Mouse (Mus musculus): Measurements from ENCODE around the gene Tnfaip3. TPM values are rescaled to one million over a fixed set of nuclear protein-coding genes. Genes with fewer than 3 reads are reported as not detected.

Gene Tnfaip3
- total RNA-seq (2023): 1,380 TPM

DNA sequence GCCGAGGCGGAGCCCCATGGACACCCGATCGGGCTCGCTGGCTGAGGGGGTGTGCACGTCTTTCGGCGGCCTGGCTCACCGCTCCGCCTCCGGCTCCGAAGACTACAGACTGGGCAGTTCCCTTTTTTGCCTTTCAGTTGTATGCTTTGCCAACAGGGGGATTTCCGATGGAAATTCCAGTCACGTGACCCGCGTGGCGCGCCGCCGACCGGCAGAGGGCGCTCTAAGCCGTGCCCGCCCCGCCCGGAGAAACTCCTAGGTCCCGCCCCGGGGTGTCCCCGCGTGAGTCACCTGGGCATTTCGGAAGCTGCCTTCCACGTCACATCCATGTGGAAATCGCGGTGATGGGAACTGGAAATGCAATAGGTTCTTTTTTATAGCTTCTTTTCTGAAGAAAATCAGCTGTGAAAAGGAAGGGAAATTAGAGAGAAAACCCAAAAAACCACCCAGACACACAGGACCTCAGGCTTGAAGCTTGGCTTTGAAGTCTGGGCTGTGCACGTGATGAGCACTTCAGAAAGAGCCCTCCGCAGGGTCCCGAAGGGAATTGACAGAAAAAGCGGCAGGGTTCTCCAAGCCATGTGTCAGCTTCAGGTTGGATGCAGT, at the start of gene Tnfaip3:
TSS of gene Tnfaip3 (minus strand) at position 401 of the 606 bp plus-strand sequence.

Other genes with a start within 250 kb of the Tnfaip3 start
- not detected for gene Gm4922, start 228.9 kb downstream of the Tnfaip3 start, total RNA-seq (2023)
- 0.70 TPM for gene Perp, start 170.6 kb downstream of the Tnfaip3 start, total RNA-seq (2023)

Measured in CD8-positive naive resting alpha-beta T cell, adult 57 days (primary cell).